Mouse (Mus musculus) ovary, postnatal 10 days (tissue): ENCODE data around the gene Pcnt.

Experiments
- DNase-seq: peaks from one replicate; pipeline ENCODE4 v3.0.0; 2022; ENCODE audit warnings: low spot score

Pcnt gene

DNA sequence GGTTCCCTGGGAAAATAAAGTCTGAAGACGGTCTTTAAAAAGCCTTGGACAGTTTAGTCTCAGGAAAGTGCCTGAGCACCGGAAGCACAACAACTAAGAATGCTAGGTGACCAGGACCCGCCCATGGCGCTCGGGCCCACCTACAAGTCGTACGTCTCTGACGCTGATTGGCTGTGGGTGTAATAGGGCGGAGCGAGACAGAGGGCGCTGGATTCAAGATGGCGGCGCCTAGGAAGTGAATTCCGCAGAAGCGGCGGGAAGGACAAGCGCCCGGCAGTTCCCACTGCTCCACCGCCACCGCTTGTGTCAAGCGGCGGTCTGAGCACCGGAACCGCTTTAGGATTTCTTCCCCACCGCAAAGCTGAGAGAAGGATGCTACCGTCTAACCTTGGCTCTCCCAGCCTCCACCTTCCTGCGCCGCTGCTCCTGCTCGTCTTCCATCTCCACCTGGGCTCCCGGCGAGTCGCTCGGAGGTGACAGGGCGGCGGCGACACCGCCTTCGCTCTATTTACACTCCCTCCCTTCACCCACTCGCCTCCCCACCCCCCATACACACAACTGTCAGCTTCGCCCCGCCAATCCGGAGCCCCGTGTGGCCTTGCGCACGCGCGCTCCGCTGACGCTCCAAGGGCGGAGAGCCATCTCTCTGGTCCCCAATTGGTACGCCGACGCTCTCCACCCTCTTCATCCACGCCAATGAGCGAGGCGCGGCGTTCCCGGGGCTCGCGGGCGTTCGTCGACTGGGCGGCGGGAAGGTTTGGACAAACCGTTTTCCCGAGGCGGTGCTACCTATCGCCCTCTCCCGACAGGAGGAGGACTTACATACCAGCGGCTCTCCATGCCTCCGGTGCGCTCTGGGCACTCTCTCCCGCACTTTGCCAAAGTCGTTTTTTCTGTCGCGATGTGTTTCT, at the start of gene Pcnt:
TSS of gene Pcnt (minus strand) at position 609 of the 911 bp plus-strand sequence.
- peak; percentile 87 for DNase-seq

DNA sequence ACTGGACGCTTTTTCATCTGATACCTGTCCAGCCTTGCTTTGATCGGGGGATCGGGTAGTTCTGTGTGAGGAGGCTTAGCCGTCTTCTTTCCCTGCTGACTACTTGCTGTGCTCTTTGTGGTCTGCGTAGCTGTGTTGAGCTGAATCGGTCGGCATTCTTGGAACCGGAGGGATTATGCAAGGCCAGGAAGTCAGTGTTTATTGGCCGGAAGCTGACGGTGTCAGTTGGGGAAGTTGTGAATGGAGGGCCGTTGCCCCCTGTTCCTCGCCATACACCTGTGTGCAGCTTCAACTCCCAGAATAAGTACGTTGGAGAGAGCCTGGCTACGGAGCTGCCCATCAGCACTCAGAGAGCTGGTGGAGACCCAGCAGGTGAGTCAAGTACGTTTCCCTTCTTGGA, 46.6 kb upstream of the Pcnt start:
- no peak for DNase-seq

DNA sequence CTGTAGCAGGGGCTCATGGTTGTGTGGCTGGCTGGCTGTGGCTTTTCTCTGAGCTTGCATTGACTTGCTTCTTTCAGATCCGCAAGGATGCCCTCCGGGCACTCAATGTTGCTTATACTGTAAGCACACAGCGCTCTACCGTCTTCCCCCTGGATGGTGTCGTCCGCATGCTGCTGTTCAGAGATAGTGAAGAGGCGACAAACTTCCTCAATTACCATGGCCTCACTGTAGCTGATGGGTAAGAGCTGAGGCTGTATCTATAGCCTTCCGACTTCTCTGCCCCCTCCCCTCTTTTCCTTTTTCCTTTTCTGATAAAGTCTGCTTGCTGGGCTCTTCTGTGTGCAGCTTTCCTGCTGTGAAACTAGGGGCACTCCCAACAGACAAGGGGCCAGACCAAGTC, 45.7 kb upstream of the Pcnt start:
- DNase-seq: no peak

DNA sequence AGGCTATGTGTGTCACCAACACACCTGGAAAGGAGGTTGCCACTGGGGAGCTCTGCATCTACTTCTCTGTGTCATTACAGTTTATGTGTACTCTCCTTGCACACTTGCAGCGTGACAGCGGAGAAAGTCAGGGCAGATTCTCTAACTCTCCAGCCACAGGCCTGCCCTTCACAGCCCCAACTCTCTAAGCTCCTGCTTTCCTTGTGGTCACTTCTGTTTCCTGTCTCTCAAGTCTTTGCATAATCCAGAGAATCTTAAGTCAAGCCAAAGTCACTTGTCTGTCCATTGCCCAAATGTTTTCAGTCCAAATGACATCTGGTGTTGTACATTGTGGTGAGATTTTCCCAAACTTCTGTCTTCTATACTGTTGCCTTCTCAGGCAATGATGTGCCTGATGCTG, 43.7 kb upstream of the Pcnt start:
- no peak for DNase-seq

DNA sequence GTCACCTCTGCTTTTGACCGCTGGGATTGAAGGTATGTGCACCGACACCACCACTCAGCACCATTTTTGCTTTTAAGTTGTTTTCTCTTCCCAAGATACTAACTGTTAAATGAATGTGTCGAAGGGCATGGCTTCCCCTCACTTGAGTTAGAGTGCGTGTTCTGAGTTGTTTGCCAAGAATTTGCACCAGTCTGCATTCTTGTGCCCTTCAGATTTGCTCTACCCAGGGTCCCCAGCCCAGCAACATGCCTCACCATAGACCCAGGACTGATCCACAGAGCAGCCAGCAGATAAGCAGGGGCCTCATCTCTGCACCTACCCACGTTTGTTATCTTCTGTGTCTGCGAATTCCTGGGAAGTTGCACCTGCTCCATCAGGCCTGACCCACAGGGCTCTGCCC, 38.9 kb upstream of the Pcnt start:
- DNase-seq: no peak

GRCm38 (mm10) chr10:76480851-76481250, 38.3 kb upstream of the Pcnt start:
- DNase-seq: no peak

GRCm38 (mm10) chr10:76473759-76474158, 31.2 kb upstream of the Pcnt start:
- DNase-seq: no peak

- DNase-seq: peak; percentile 66
Measured at GRCm38 (mm10) chr10:76468203-76469162, 25.9 kb upstream of the Pcnt start, which contains the start of the genes Mcm3ap and Ybey. TSS of gene Mcm3ap (plus strand) at chr10:76468927. TSS of gene Ybey (minus strand) at chr10:76469114.

DNA sequence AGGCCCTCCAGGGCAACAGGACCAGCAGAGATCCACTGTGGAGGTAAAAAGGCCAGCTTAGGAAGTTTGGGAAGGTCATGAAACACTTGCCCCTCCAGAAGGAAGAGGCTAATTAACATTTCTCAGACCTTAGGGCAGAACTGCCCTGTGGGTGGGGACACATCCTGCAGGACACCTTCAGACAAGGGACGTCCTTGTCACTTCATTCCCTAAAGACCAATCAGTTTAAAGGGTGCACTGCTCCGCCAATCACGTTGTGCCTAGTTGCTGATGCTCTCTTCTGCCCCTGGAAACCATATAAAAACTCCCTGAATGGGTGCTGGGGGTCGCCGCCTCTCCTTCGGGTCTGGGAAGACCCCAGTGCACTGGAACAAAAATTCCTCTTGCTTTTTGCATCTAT, 20.1 kb upstream of the Pcnt start:
- no peak for DNase-seq

DNA sequence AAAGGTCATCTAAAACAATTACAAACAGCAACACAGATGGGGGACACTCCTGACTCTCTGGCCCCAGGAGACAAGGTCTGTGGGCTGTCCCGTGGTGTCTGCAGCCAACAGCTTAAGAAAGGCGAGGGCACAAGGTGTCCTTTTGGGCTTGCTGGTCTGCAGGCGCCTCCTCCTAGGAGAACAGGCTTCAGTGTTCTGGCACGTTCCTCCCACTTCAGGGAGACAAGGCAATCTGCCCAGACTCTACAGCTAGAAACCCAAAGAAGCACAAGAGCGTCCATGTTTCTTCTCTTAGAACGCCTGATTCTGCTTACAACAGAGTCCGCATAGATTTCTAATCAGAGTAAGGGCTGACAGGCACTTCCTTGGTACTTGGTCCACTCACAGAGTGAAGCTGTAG, 19.7 kb upstream of the Pcnt start:
- no peak for DNase-seq

DNA sequence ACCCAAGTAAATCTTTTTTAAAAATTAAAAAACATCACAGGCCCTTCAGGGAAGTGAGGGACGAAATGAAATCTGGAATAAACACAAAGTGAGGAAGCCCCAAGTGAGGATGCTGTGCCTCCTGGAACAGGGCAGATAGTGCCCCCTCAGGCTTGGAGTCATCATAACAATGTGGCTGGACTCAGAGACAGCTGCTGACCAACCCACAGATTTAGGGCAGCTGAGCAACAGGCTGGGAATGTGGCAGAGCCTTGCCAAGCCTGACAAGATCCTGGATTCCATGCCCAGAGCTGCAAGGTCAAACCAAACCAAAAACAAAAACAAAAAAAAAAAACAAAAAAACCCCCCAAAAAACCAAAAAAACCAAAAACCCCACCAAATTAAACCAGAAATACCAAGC, 18.7 kb upstream of the Pcnt start:
- DNase-seq: no peak

GRCm38 (mm10) chr10:76455289-76455688, 12.7 kb upstream of the Pcnt start:
- DNase-seq: no peak

- no peak for DNase-seq
Measured at GRCm38 (mm10) chr10:76448851-76449250, 6.3 kb upstream of the Pcnt start, which contains the start of gene 2610028H24Rik. TSS of gene 2610028H24Rik (plus strand) at chr10:76449081.

- no peak for DNase-seq
Measured at GRCm38 (mm10) chr10:76447406-76448229, 5.0 kb upstream of the Pcnt start.

DNA sequence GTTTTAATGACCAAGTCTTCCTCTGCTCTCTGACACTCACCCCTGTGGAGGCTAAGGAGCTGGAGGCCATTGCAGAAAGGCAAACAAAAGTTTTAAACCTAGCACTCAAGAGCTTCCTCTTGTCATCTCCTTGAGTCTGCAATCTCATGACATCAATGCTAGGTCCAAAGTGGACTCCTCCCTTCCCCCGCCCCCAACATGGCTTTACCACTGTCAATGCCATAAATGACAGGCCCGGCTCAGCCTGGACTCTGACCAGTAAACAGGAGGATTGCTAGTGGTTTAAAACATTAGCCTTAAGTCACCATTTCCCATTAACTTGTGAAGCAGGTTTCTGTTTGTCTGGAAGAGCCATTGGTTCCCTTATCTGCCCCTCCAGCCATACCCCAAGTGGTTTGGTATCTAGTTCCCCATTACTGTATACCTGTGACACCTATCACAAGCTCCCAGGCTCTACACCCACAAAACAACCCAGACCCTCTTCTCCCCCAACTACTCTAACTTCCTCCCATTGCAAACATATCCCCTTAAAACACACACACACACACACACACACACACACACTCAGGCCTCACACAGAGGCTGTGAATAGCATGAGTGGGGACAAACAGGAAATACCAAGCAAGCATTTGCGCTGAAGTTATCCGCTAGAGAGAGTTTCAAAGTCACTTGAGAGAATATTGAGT, 3.6 kb upstream of the Pcnt start:
- no peak for DNase-seq

GRCm38 (mm10) chr10:76440281-76440680, 2.3 kb downstream of the Pcnt start, which contains the start of gene AC141477.1:
TSS of gene AC141477.1 (minus strand) at chr10:76440444.
- DNase-seq: no peak

GRCm38 (mm10) chr10:76439107-76439890, 3.3 kb downstream of the Pcnt start:
- DNase-seq: no peak

DNA sequence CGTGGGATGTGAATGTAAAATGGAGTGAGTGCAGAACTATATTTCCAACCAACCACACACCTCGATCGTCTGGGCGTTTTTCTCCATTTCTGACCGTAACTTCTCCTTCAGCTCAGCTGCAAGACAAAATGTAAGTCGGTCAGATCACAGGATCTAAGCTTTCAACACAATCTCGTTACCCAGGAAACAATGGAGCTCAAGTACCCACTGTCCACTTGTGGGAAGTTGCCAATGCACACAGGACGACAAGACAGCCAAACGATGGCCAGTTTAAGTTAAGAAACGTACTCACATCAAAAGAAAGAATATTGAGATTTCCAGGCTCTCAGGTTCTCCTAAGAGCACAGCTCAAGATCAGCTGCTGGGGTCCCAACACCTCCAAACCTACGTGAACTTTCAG, 8.7 kb downstream of the Pcnt start:
- DNase-seq: no peak

DNA sequence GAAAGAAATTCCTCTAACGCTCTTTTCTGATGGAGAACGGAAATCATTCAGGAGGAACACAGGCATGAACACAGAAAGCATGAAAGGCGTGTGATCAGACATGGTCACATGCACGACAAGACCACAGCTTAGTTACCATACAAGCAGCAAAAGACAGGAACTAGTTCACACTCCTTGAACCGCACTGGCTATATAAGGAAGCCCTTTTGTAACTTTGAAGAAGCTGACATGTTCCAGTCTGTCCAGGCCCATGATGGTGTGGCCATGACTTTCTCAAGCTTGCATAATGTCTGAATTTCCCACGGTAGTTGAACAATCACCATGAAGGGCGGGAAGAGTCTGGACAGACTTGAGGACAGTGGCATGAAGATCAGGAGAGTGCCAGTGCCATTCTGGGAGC, 16.9 kb downstream of the Pcnt start:
- DNase-seq: no peak

DNA sequence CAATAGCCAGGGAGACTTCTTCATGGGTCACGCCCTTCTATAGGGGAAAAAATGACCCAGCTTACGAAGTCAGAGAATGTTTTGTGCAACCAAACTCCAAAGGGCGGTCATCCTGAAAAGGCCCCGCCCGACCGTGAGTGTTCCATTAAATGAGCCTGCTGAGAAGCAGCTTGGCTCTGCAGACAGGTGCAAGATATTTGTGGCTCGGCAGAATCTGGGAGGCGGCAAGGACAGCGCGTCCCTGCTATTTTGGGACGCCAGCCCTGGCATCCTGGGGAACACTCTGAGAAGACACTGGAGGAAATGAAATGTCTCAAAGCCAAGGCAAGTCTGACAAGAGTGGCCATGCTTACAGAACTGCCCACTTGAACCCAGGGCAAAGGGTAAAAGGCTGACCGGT, 25.8 kb downstream of the Pcnt start:
- DNase-seq: no peak
